Mouse (Mus musculus): Measurements from ENCODE around the gene Nupr1. TPM values are rescaled to one million over a fixed set of nuclear protein-coding genes. Genes with fewer than 3 reads are reported as not detected.

Gene Nupr1
- polyA plus RNA-seq, 1 experiment from 2014 or later: 14.2 TPM

- WGBS: 63% methylated on average over 9 of the region's 9 CpGs
- peaks cover 18% of the 10 kb centered on the region for H3K4me1 ChIP-seq (replicated peaks)
- no peak overlapping the region for H3K9ac ChIP-seq
- no peaks in the 10 kb centered on the region for H3K27me3 ChIP-seq
- peak overlapping the region; percentile 30 for H3K27ac ChIP-seq
- no peak overlapping the region for H3K4me2 ChIP-seq
- H3K4me3 ChIP-seq: no peak overlapping the region
- no peak for ATAC-seq (replicated peaks; ENCODE audit: insufficient number of reproducible peaks, insufficient read depth, low FRiP score, low read depth)
- no peaks in the 10 kb centered on the region for H3K36me3 ChIP-seq
- H3K9me3 ChIP-seq (replicated peaks): no peaks in the 10 kb centered on the region
Observed at GRCm38 (mm10) chr7:126621452-126622359, 9.0 kb downstream of the Nupr1 start.

DNA sequence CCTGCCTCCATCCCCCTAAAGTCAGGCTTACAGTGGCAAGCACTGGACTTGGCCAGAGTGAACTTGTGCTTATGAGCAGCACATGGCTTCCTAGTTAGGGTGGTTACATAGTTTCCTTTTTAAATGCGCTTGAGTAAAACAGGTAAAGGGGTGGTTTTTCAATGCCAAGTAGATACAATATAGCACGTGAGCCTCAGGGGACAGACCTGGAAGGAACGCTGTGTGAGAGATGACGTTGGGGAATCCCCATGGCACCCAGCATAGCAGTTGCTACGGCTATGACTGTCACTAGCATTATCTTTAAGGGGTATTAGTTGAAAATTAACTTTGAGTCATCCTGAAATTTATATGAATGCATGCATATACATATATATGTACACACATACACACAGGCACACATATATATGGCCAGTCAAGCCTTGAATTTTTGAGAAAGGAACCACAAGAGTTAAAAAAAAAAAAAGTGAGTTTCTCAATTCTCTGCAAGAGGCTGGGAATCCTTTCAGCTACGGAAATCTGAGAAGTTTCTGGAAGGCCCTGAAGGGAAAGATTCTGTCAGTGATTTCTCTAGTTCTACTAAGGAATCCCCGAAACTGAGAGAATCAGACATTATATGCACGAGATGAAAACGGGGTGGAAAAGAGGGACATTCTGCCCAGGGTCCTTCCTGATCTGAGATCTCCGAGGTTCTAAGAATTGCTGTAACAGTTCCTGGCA is 10.9 kb downstream of the Nupr1 start:
- Histone ChIP-seq H3K4me1 (replicated peaks) (peaks cover 9% of the 10 kb centered on the region), H3K9me3 (replicated peaks) (no peaks in the 10 kb centered on the region), H3K27ac (no peak overlapping the region), H3K36me3 (no peaks in the 10 kb centered on the region), H3K4me3 (no peak overlapping the region), H3K27me3 (no peaks in the 10 kb centered on the region), H3K9ac (no peak overlapping the region), H3K4me2 (no peak overlapping the region)
- WGBS: 73% methylated on average over 10 of the region's 10 CpGs
- ATAC-seq (replicated peaks; ENCODE audit: insufficient number of reproducible peaks, insufficient read depth, low FRiP score, low read depth): no peak

- Histone ChIP-seq H3K4me3 (no peak overlapping the region), H3K36me3 (no peaks in the 10 kb centered on the region), H3K27me3 (no peaks in the 10 kb centered on the region), H3K9me3 (replicated peaks) (no peaks in the 10 kb centered on the region), H3K27ac (no peak overlapping the region), H3K9ac (no peak overlapping the region), H3K4me1 (replicated peaks) (peaks cover 2% of the 10 kb centered on the region), H3K4me2 (no peak overlapping the region)
- 66% methylated on average over 3 of the region's 3 CpGs for WGBS
- ATAC-seq (replicated peaks; ENCODE audit: insufficient number of reproducible peaks, insufficient read depth, low FRiP score, low read depth): no peak
Observed at GRCm38 (mm10) chr7:126616707-126617106, 14.0 kb downstream of the Nupr1 start.

GRCm38 (mm10) chr7:126612736-126613135 is 17.9 kb downstream of the Nupr1 start:
- H3K36me3 ChIP-seq: no peaks in the 10 kb centered on the region
- no peaks in the 10 kb centered on the region for H3K9me3 ChIP-seq (replicated peaks)
- no peaks in the 10 kb centered on the region for H3K27me3 ChIP-seq
- no peaks in the 10 kb centered on the region for H3K4me1 ChIP-seq (replicated peaks)
- H3K4me2 ChIP-seq: no peak overlapping the region
- no peak overlapping the region for H3K4me3 ChIP-seq
- no peak overlapping the region for H3K27ac ChIP-seq
- ATAC-seq (replicated peaks; ENCODE audit: insufficient number of reproducible peaks, insufficient read depth, low FRiP score, low read depth): no peak
- 67% methylated on average over 3 of the region's 3 CpGs for WGBS
- no peak overlapping the region for H3K9ac ChIP-seq

DNA sequence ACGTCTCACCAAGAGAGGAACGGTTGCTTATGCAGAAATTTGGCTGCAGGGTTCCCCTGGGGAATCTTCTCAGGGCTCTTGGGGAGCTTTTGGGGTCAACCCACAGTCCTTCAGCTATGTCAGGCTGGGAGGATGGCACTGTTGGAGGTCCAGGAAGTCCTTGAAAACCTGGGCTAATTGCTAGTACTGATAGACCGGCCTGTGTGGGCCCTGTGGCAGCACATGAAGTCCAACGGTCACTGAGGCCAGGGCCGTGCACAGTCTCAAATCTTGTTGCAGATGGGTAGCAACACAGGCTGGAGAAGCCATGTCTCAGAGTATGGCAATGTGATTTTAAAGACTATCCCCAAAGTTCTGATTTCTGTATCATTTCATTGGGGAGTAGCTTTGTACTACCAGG is 22.9 kb downstream of the Nupr1 start:
- H3K4me3 ChIP-seq: no peak overlapping the region
- no peaks in the 10 kb centered on the region for H3K27me3 ChIP-seq
- no peaks in the 10 kb centered on the region for H3K36me3 ChIP-seq
- H3K9ac ChIP-seq: no peak overlapping the region
- 76% methylated on average over 5 of the region's 5 CpGs for WGBS
- no peaks in the 10 kb centered on the region for H3K4me1 ChIP-seq (replicated peaks)
- no peaks in the 10 kb centered on the region for H3K9me3 ChIP-seq (replicated peaks)
- ATAC-seq (replicated peaks; ENCODE audit: insufficient number of reproducible peaks, insufficient read depth, low FRiP score, low read depth): no peak
- H3K4me2 ChIP-seq: no peak overlapping the region
- no peak overlapping the region for H3K27ac ChIP-seq

- 75% methylated on average over 3 of the region's 3 CpGs for WGBS
Observed at GRCm38 (mm10) chr7:126607064-126607463, 23.6 kb downstream of the Nupr1 start.

GRCm38 (mm10) chr7:126606611-126607010 is 24.1 kb downstream of the Nupr1 start:
- H3K9me3 ChIP-seq (replicated peaks): no peaks in the 10 kb centered on the region
- WGBS: 73% methylated on average over 5 of the region's 5 CpGs
- no peak for ATAC-seq (replicated peaks; ENCODE audit: insufficient number of reproducible peaks, insufficient read depth, low FRiP score, low read depth)

More at GRCm38 (mm10) chr7:126607064-126607463, 23.6 kb downstream of the Nupr1 start:
- no peak overlapping the region for H3K27ac ChIP-seq
- H3K36me3 ChIP-seq: no peaks in the 10 kb centered on the region
- no peak overlapping the region for H3K4me3 ChIP-seq
- no peak overlapping the region for H3K4me2 ChIP-seq
- ATAC-seq (replicated peaks; ENCODE audit: insufficient number of reproducible peaks, insufficient read depth, low FRiP score, low read depth): no peak
- H3K9ac ChIP-seq: no peak overlapping the region
- no peaks in the 10 kb centered on the region for H3K4me1 ChIP-seq (replicated peaks)
- no peaks in the 10 kb centered on the region for H3K9me3 ChIP-seq (replicated peaks)
- no peaks in the 10 kb centered on the region for H3K27me3 ChIP-seq

DNA sequence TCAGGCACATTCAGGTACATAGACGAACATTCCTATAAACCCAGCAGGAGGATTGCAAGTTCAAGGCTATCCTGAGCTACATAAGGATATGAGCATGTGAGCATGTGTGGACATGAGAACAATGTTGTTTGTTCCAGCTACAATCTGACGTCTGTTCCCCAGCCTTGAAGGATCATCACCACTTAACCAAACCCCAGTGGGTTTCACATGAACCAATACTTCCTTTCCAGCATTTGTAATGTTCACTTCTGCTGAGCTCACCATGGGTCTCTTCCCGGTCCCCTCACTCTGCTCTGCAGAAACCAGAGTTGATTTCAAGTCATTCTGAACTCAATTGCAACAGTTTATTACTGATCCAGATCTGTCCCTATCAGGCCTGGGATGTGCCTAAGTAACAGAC is 28.0 kb downstream of the Nupr1 start:
- Histone ChIP-seq H3K27me3 (no peaks in the 10 kb centered on the region), H3K9me3 (replicated peaks) (no peaks in the 10 kb centered on the region), H3K36me3 (no peaks in the 10 kb centered on the region), H3K4me3 (no peak overlapping the region), H3K4me2 (no peak overlapping the region), H3K9ac (no peak overlapping the region), H3K27ac (no peak overlapping the region), H3K4me1 (replicated peaks) (no peaks in the 10 kb centered on the region)
- no peak for ATAC-seq (replicated peaks; ENCODE audit: insufficient number of reproducible peaks, insufficient read depth, low FRiP score, low read depth)
- 71% methylated on average over 3 of the region's 3 CpGs for WGBS

More at GRCm38 (mm10) chr7:126606611-126607010, 24.1 kb downstream of the Nupr1 start:
- Histone ChIP-seq H3K4me2 (no peak overlapping the region), H3K9ac (no peak overlapping the region), H3K4me1 (replicated peaks) (no peaks in the 10 kb centered on the region), H3K36me3 (no peaks in the 10 kb centered on the region), H3K27ac (no peak overlapping the region), H3K4me3 (no peak overlapping the region), H3K27me3 (no peaks in the 10 kb centered on the region)

GRCm38 (mm10) chr7:126601896-126602295 is 28.8 kb downstream of the Nupr1 start:
- Histone ChIP-seq H3K27me3 (no peaks in the 10 kb centered on the region), H3K9ac (no peak overlapping the region), H3K4me3 (no peak overlapping the region), H3K4me2 (no peak overlapping the region), H3K36me3 (no peaks in the 10 kb centered on the region), H3K9me3 (replicated peaks) (no peaks in the 10 kb centered on the region), H3K4me1 (replicated peaks) (no peaks in the 10 kb centered on the region), H3K27ac (no peak overlapping the region)
- no peak for ATAC-seq (replicated peaks; ENCODE audit: insufficient number of reproducible peaks, insufficient read depth, low FRiP score, low read depth)
- WGBS: 44% methylated on average over 5 of the region's 5 CpGs

GRCm38 (mm10) chr7:126598919-126599318 is 31.7 kb downstream of the Nupr1 start:
- WGBS: 72% methylated on average over 6 of the region's 6 CpGs
- no peak overlapping the region for H3K9ac ChIP-seq
- H3K4me3 ChIP-seq: no peak overlapping the region
- no peaks in the 10 kb centered on the region for H3K36me3 ChIP-seq
- H3K4me1 ChIP-seq (replicated peaks): no peaks in the 10 kb centered on the region
- no peak overlapping the region for H3K27ac ChIP-seq
- no peak for ATAC-seq (replicated peaks; ENCODE audit: insufficient number of reproducible peaks, insufficient read depth, low FRiP score, low read depth)
- H3K4me2 ChIP-seq: no peak overlapping the region
- no peaks in the 10 kb centered on the region for H3K9me3 ChIP-seq (replicated peaks)
- 0 out of 2 replicates have a peak, but pooled peaks cover 5% of the 10 kb centered on the region for H3K27me3 ChIP-seq

DNA sequence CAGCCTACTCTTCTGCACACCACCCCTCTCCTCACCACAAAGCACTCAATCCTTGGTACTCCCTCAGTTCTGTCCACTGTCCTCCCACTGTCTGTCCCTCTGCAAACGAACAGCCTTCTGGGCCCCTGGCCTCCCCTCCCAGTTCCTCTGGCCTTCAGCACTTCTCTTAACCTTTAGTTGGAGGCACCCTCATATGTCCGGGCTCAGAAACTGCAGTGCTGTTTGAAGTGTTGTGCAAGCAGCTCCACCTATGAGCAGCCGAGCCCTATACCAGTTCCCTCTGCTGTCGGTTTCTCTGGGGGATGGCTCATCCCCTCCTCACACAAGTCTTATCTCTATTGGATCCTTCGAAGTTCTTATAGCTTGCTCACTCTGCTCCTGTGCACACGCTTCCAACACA is 34.2 kb downstream of the Nupr1 start:
- Histone ChIP-seq H3K36me3 (no peaks in the 10 kb centered on the region), H3K9me3 (replicated peaks) (no peaks in the 10 kb centered on the region), H3K4me3 (no peak overlapping the region), H3K4me2 (no peak overlapping the region), H3K27me3 (0 out of 2 replicates have a peak, but pooled peaks cover 16% of the 10 kb centered on the region), H3K4me1 (replicated peaks) (no peaks in the 10 kb centered on the region), H3K9ac (no peak overlapping the region), H3K27ac (no peak overlapping the region)
- ATAC-seq (replicated peaks; ENCODE audit: insufficient number of reproducible peaks, insufficient read depth, low FRiP score, low read depth): no peak
- 43% methylated on average over 6 of the region's 6 CpGs for WGBS
